Mouse (Mus musculus) forebrain, embryonic 14.5 days (tissue): ENCODE measurements around the gene Rassf3. TPM values are rescaled to one million over a fixed set of nuclear protein-coding genes. Genes with fewer than 3 reads are reported as not detected.

ENCODE experiments used
- ATAC-seq: fragments of 200-750 bp; cut with Nextera tagmentation; 2 replicates; pipeline ENCODE4 v1.8.0; 2017; ENCODE audit warnings: mild to moderate bottlenecking, moderate library complexity
- DNase-seq: peaks from one replicate; pipeline ENCODE4 v3.0.0-alpha.2; 2015; ENCODE audit warnings: low spot score
- H3K27ac ChIP-seq: fragments of 300-500 bp; sonication (generic); 2 replicates; pipeline ENCODE4 v1.5.1; 2014; ENCODE audit warnings: low read depth, mild to moderate bottlenecking, control low read depth, low read length, moderate library complexity
- H3K27me3 ChIP-seq: fragments of 300-500 bp; sonication (generic); replicated peaks from 2 replicates; pipeline ENCODE4 v1.6.1; 2014; ENCODE audit warnings: low read length, control low read depth, mixed read lengths; ENCODE audit not compliant: control insufficient read depth, insufficient read depth
- H3K36me3 ChIP-seq: fragments of 300-500 bp; sonication (generic); 2 replicates; pipeline ENCODE4 v1.6.1; 2014; ENCODE audit warnings: low read length, control low read depth; ENCODE audit not compliant: control insufficient read depth, insufficient read depth
- H3K4me1 ChIP-seq: fragments of 300-500 bp; sonication (generic); 2 replicates; pipeline ENCODE4 v1.6.1; 2014; ENCODE audit warnings: antibody characterized with exemption, low read length, control low read depth; ENCODE audit not compliant: control insufficient read depth, insufficient read depth
- H3K4me2 ChIP-seq: fragments of 300-500 bp; sonication (generic); 2 replicates; pipeline ENCODE4 v1.6.1; 2014; ENCODE audit warnings: mild to moderate bottlenecking, control low read depth, low read length
- H3K4me3 ChIP-seq: fragments of 300-500 bp; sonication (generic); 2 replicates; pipeline ENCODE4 v1.5.1; 2014; ENCODE audit warnings: low read depth, low read length, control low read depth
- H3K9ac ChIP-seq: fragments of 300-500 bp; sonication (generic); 2 replicates; pipeline ENCODE4 v1.6.1; 2014; ENCODE audit warnings: mild to moderate bottlenecking, low read length, control low read depth, moderate library complexity
- H3K9me3 ChIP-seq: fragments of 300-500 bp; sonication (generic); replicated peaks from 2 replicates; pipeline ENCODE4 v1.6.1; 2016; ENCODE audit warnings: low read length, control low read depth, mixed read lengths; ENCODE audit not compliant: control insufficient read depth
- WGBS: fragments of 180-500 bp; shearing (Covaris S2); extraction: QIAGEN DNeasy Blood & Tissue Kit; methylation state at CpG from one replicate; pipeline ENCODE4 v1.1.7; 2014; 5-methylcytosine and 5-hydroxymethylcytosine counted together
- polyA plus RNA-seq: library from polyadenylated mRNA; unstranded; fragments of >200 nt; fragmentation: Nextera tagmentation; extraction: Ambion mirVana; gene quantifications from 2 replicates; pipeline ENCODE4 v1.2.1, GENCODE M21; 2014

The Rassf3 gene
- polyA plus RNA-seq, 1 experiment from 2014 or later, result 4.4 TPM

GRCm38 (mm10) chr10:121425506-121426025 lies 50.6 kb downstream of the Rassf3 start:
- Histone ChIP-seq H3K27me3 (no peaks in the 10 kb centered on the region), H3K4me2 (no peak overlapping the region), H3K9ac (no peak overlapping the region), H3K4me1 (peaks cover 18% of the 10 kb centered on the region), H3K27ac (no peak overlapping the region), H3K36me3 (no peaks in the 10 kb centered on the region), H3K9me3 (no peaks in the 10 kb centered on the region), H3K4me3 (no peak overlapping the region)
- ATAC-seq, result no peak
- DNase-seq, result no peak
- 85% methylated on average over 14 of the region's 14 CpGs for WGBS

GRCm38 (mm10) chr10:121425079-121425478 lies 51.1 kb downstream of the Rassf3 start:
- no peak for DNase-seq
- no peak overlapping the region for H3K4me3 ChIP-seq
- peaks cover 15% of the 10 kb centered on the region for H3K4me1 ChIP-seq
- 88% methylated on average over 5 of the region's 5 CpGs for WGBS
- no peak overlapping the region for H3K4me2 ChIP-seq
- H3K36me3 ChIP-seq, result no peaks in the 10 kb centered on the region
- no peak overlapping the region for H3K9ac ChIP-seq
- H3K27me3 ChIP-seq, result no peaks in the 10 kb centered on the region
- no peak for ATAC-seq
- H3K9me3 ChIP-seq, result no peaks in the 10 kb centered on the region
- no peak overlapping the region for H3K27ac ChIP-seq

- no peak overlapping the region for H3K4me2 ChIP-seq
- no peak for ATAC-seq
- peaks cover 10% of the 10 kb centered on the region for H3K4me1 ChIP-seq
- no peaks in the 10 kb centered on the region for H3K36me3 ChIP-seq
- no peak overlapping the region for H3K9ac ChIP-seq
- H3K9me3 ChIP-seq, result no peaks in the 10 kb centered on the region
- H3K27me3 ChIP-seq, result no peaks in the 10 kb centered on the region
- 78% methylated on average over 3 of the region's 3 CpGs for WGBS
- no peak overlapping the region for H3K27ac ChIP-seq
- H3K4me3 ChIP-seq, result no peak overlapping the region
- DNase-seq, result no peak
These were observed 51.7 kb downstream of the Rassf3 start for GRCm38 (mm10) chr10:121424455-121424854.

- Histone ChIP-seq H3K36me3 (no peaks in the 10 kb centered on the region), H3K4me1 (peaks cover 10% of the 10 kb centered on the region), H3K4me2 (0 out of 2 replicates have a peak overlapping the region, but pooled peaks have one; percentile 2), H3K27me3 (no peaks in the 10 kb centered on the region), H3K9ac (no peak overlapping the region), H3K4me3 (no peak overlapping the region), H3K27ac (no peak overlapping the region), H3K9me3 (no peaks in the 10 kb centered on the region)
- DNase-seq, result peak; percentile 66
- peak; percentile 57 for ATAC-seq
- 22% methylated on average over 16 of the region's 16 CpGs for WGBS
These were observed 52.4 kb downstream of the Rassf3 start for GRCm38 (mm10) chr10:121423541-121424349.

GRCm38 (mm10) chr10:121422294-121422693 lies 53.9 kb downstream of the Rassf3 start:
- Histone ChIP-seq H3K27me3 (no peaks in the 10 kb centered on the region), H3K36me3 (no peaks in the 10 kb centered on the region), H3K4me2 (no peak overlapping the region), H3K9ac (no peak overlapping the region), H3K4me1 (peaks cover 10% of the 10 kb centered on the region), H3K27ac (no peak overlapping the region), H3K4me3 (no peak overlapping the region), H3K9me3 (no peaks in the 10 kb centered on the region)
- DNase-seq (no peak), ATAC-seq (no peak)
- WGBS, result 96% methylated on average over 6 of the region's 6 CpGs

- DNase-seq (no peak), ATAC-seq (no peak)
- no peaks in the 10 kb centered on the region for H3K27me3 ChIP-seq
- no peaks in the 10 kb centered on the region for H3K9me3 ChIP-seq
- WGBS, result 93% methylated on average over 11 of the region's 11 CpGs
- no peaks in the 10 kb centered on the region for H3K36me3 ChIP-seq
- H3K4me1 ChIP-seq, result peaks cover 10% of the 10 kb centered on the region
- no peak overlapping the region for H3K4me3 ChIP-seq
- H3K4me2 ChIP-seq, result no peak overlapping the region
- no peak overlapping the region for H3K27ac ChIP-seq
- H3K9ac ChIP-seq, result no peak overlapping the region
These were observed 54.4 kb downstream of the Rassf3 start for GRCm38 (mm10) chr10:121421657-121422290.

- no peaks in the 10 kb centered on the region for H3K27me3 ChIP-seq
- no peak overlapping the region for H3K27ac ChIP-seq
- no peaks in the 10 kb centered on the region for H3K36me3 ChIP-seq
- no peaks in the 10 kb centered on the region for H3K9me3 ChIP-seq
- H3K4me2 ChIP-seq, result no peak overlapping the region
- DNase-seq (no peak), ATAC-seq (no peak)
- peaks cover 10% of the 10 kb centered on the region for H3K4me1 ChIP-seq
- 60% methylated on average over 9 of the region's 9 CpGs for WGBS
- H3K4me3 ChIP-seq, result no peak overlapping the region
- no peak overlapping the region for H3K9ac ChIP-seq
These were observed 55.1 kb downstream of the Rassf3 start for GRCm38 (mm10) chr10:121421023-121421422.

- ATAC-seq, result 0 out of 2 replicates have a peak, but pooled peaks have one; percentile 13
- Histone ChIP-seq H3K36me3 (no peaks in the 10 kb centered on the region), H3K27ac (no peak overlapping the region), H3K9ac (no peak overlapping the region), H3K9me3 (no peaks in the 10 kb centered on the region), H3K4me2 (no peak overlapping the region), H3K4me3 (no peak overlapping the region), H3K4me1 (peaks cover 10% of the 10 kb centered on the region), H3K27me3 (no peaks in the 10 kb centered on the region)
- 75% methylated on average over 22 of the region's 22 CpGs for WGBS
- DNase-seq, result no peak
These were observed 56.3 kb downstream of the Rassf3 start for GRCm38 (mm10) chr10:121419640-121420470.
